Mouse (Mus musculus) left cerebral cortex, postnatal 25 days (tissue): ENCODE data around the gene Tbc1d25. TPM values are rescaled to one million over a fixed set of nuclear protein-coding genes. Genes with fewer than 3 reads are reported as not detected.

Experiments
- DNase-seq, 2 experiments: peaks; one replicate each; pipeline ENCODE4 v3.0.0; 2022; ENCODE audit warnings: low spot score in 2 of 2, mixed read lengths in 1 of 2
- intact Hi-C: fragments of 180-260 bp; cut with DNase I; formaldehyde crosslinking; loops from one replicate; pipeline ENCODE4 v1.15.1; 2025
- total RNA-seq, 2 experiments: library from RNA; stranded (reverse); gene quantifications; 2 replicates each; pipeline ENCODE4 v1.2.3; 2021

Tbc1d25 gene
- total RNA-seq, 2 experiments from 2014 or later, result 15.8 to 16.6 TPM

GRCm38 (mm10) chrX:8123821-8124470 lies 52.0 kb downstream of the Tbc1d25 start:
- no peak for DNase-seq
- intact Hi-C loops, result no loop called here

GRCm38 (mm10) chrX:8117264-8117663 lies 58.7 kb downstream of the Tbc1d25 start:
- intact Hi-C loops, result loop anchor here (10.0 kb wide), 1 partner anchor 202 kb away; the partner anchor contains the start of gene Pcsk1n
- no peak for DNase-seq

- intact Hi-C loops, result loop anchor here (10.0 kb wide), 1 partner anchor 200 kb away; the partner anchor contains the start of gene Pcsk1n
Observed at GRCm38 (mm10) chrX:8115275-8115674, 60.7 kb downstream of the Tbc1d25 start.

GRCm38 (mm10) chrX:8105019-8105418 lies 71.0 kb downstream of the Tbc1d25 start:
- intact Hi-C loops, result no loop called here
- no peak for DNase-seq

More at GRCm38 (mm10) chrX:8115275-8115674, 60.7 kb downstream of the Tbc1d25 start:
- no peak for DNase-seq

Other genes starting within 250 kb of the Tbc1d25 start
- not detected for gene Eras, start 247.6 kb downstream of the Tbc1d25 start, total RNA-seq
- gene Hdac6, start 228.3 kb downstream of the Tbc1d25 start, total RNA-seq, result 10 to 100 TPM; 49.9 to 50.4 TPM
- not detected for gene Gata1, start 198.1 kb downstream of the Tbc1d25 start, total RNA-seq
- gene Glod5, start 157.7 kb downstream of the Tbc1d25 start, total RNA-seq, result not detected
- gene Suv39h1, start 101.4 kb downstream of the Tbc1d25 start, total RNA-seq, result 10 to 100 TPM; 22.3 to 26.5 TPM
- gene Was, start 85.7 kb downstream of the Tbc1d25 start, total RNA-seq, result 1 to 10 TPM; 1.1 to 1.5 TPM
- 100 to 1,000 TPM; 189 to 222 TPM for gene Wdr13, start 43.3 kb downstream of the Tbc1d25 start, total RNA-seq
- gene Rbm3, start 30.3 kb downstream of the Tbc1d25 start, total RNA-seq, result 100 to 1,000 TPM in 1 of 2 experiments, 10 to 100 TPM in 1; 97.4 to 123 TPM
- 10 to 100 TPM; 35.6 to 41.4 TPM for gene Ebp, start 17.3 kb upstream of the Tbc1d25 start, total RNA-seq
- 10 to 100 TPM; 74.0 to 75.2 TPM for gene Porcn, start 30.3 kb upstream of the Tbc1d25 start, total RNA-seq
- gene Ftsj1, start 76.2 kb upstream of the Tbc1d25 start, total RNA-seq, result 10 to 100 TPM; 20.2 to 25.9 TPM
- gene Slc38a5, start 95.0 kb upstream of the Tbc1d25 start, total RNA-seq, result 1 to 10 TPM; 7.3 to 9.0 TPM
- gene Ssxb10, start 151.2 kb upstream of the Tbc1d25 start, total RNA-seq, result not detected
- not detected for gene Ssxb9, start 190.8 kb upstream of the Tbc1d25 start, total RNA-seq
- gene Ssxb1, start 237.1 kb upstream of the Tbc1d25 start, total RNA-seq, result not detected